Mouse (Mus musculus) erythroblast, embryonic 14.5 days (primary cell): ENCODE results near the gene Tet1.

Experiments used
- GATA1 ChIP-seq: IDR thresholded peaks from 2 replicates; pipeline ENCODE4 v1.6.1; 2012; ENCODE audit warnings: low read length, inconsistent platforms, mixed read lengths
- TAL1 ChIP-seq: IDR thresholded peaks from 3 replicates; pipeline ENCODE4 v1.6.1; 2012; ENCODE audit warnings: low read length, inconsistent platforms, mixed read lengths

GRCm38 (mm10) chr10:62893356-62893884 is 15.4 kb downstream of the Tet1 start:
- TF ChIP-seq TAL1, result no peak
- TF ChIP-seq GATA1, result no peak
